Mouse (Mus musculus) cerebellum, postnatal 14 days (tissue): ENCODE results near the gene Kbtbd2.

Experiments used
- DNase-seq, 2 experiments: peaks; one replicate each; pipeline ENCODE4 v3.0.0; 2021; ENCODE audit warnings: mixed read lengths in 2 of 2

Kbtbd2 gene

GRCm38 (mm10) chr6:56783561-56784272, 13.9 kb downstream of the Kbtbd2 start:
- DNase-seq: no peak

- no peak for DNase-seq
These were observed 18.0 kb downstream of the Kbtbd2 start for GRCm38 (mm10) chr6:56779636-56780035.

DNA sequence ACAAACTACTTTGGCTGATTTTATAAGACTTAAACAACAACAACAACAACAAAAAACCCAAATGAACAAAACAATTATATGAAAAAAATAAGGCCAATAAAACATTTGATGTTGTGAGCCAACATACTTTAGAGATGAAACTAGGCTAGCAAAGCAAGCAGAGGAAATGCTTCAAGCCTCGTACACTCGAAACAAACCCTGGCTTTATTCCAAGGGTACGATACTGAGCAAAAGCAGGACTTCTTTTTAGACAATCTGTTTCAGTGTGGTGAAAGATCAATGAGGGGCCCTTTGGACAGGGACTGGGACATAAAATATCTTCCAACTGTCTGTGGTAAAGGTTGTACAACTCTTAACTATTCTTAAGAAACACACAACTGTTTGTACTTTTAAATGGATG, 21.8 kb downstream of the Kbtbd2 start:
- DNase-seq: peak in 1 of 2 experiments; percentile 18

DNA sequence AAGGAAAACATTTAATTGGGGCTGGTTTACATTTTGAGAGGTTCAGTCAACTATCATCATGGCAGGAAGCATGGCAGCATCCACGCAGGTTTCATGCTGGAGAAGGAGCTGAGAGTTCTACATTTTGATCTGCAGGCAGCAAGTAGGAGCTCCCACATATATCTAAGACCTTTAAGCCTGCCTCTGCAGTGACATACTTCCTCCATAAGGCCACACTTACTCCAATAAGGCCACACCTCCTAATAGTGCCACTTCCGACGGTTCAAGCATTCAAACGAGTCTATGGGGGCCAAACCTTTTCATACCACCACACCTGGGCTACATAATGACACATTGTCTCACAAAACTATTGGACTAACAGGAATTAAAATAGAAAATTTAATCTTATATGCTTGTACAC, 31.9 kb downstream of the Kbtbd2 start:
- no peak for DNase-seq

- no peak for DNase-seq
These were observed 32.3 kb downstream of the Kbtbd2 start for GRCm38 (mm10) chr6:56765265-56765664.

DNA sequence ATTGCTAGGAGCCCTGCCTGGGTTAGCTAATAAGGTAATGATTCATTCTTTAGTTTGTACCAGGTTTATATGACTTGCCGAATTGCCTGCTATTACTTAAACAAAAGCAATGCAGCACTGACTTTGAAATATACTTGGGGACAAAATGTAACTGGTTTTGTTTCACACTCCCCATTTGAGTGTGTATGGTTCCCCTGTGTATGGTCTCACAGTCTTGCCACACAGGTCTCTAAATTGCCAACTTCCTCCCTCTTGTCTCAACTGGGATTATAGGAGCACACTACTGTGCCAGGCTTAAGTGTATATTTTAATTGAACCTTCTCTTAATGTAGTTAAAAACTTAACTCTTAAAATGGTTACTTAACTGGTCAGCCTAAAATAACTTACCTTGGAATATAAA, 38.3 kb downstream of the Kbtbd2 start:
- DNase-seq: no peak

DNA sequence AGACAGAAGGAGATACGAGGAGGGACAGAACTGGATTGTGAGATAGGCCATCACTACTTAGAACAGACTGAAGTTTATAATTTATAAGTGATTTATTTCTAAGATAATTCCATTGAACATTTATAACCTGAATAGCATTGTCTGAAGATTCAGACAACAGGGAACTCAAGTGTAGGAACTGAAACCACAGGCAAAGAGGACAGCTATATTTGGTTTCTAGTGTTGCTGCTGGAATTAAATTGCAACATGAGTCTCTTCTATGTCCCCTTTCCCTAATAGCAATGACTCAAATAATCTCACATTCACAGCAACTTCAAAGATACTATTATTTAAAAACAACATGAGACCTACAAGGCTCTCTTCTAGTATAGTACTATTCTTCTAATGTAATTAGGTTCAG, 41.5 kb downstream of the Kbtbd2 start:
- DNase-seq: no peak

DNA sequence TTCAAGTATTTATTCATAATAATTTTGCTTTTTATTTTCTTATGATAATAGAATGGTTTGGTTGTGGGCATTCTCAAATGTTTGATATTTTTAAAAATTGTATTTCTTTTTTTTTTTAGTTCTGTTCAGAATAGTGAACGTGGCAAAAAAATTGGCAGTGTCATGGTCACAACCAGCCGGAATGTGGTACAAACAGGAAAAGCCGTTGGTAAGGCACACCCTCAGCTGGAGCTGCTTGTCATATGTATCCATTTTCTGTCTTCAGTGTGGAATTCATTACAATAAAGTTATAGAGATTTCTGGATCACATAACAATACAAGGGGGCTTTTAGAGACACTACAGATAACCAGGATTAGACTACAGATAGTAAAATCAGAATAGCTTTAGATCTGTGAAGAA, 43.9 kb downstream of the Kbtbd2 start:
- no peak for DNase-seq

- no peak for DNase-seq
These were observed 51.6 kb downstream of the Kbtbd2 start for GRCm38 (mm10) chr6:56745950-56746543.

DNA sequence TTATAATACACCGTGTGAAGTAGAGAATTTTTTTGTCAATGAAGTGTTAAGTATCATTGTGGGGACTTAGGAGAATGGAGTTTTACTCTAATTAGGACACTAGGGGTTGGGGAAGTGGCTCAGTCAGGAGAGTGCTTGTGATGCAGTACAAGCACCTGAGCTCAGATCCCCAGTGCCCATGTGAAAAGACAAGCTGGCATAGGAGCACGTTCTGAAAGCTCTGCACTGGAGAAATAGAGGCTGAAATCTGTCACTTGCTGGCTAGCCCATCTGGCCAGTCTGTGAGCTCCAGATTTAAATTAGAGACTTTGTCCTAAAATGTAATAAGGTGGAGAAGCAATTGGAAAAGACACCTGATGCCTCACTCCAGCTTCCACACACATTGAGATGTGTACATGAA, 65.1 kb downstream of the Kbtbd2 start:
- DNase-seq: no peak
